Mouse (Mus musculus): ENCODE measurements around the gene Ttk. TPM values are rescaled to one million over a fixed set of nuclear protein-coding genes. Genes with fewer than 3 reads are reported as not detected.

Gene Ttk
- polyA plus RNA-seq (2012; rRNA removed), result 0.23 and 0.48 TPM in 2 replicates

GRCm38 (mm10) chr9:83833811-83834747, at the start of gene Ttk:
Gene Ttk, plus strand, starts transcription at chr9:83834689.
- DNase-seq (ENCODE audit: extremely low spot score in 1 of 2, low spot score in 1 of 2), result peak; percentile 79 to 92

- DNase-seq (ENCODE audit: extremely low spot score in 1 of 2, low spot score in 1 of 2), result no peak
Observed at GRCm38 (mm10) chr9:83785501-83785900, 49.0 kb upstream of the Ttk start.

- no peak for DNase-seq (ENCODE audit: extremely low spot score in 1 of 2, low spot score in 1 of 2)
Observed at GRCm38 (mm10) chr9:83789326-83789725, 45.2 kb upstream of the Ttk start.

GRCm38 (mm10) chr9:83796875-83797274, 37.6 kb upstream of the Ttk start:
- peak in 1 of 2 experiments; percentile 58 for DNase-seq (ENCODE audit: extremely low spot score in 1 of 2, low spot score in 1 of 2)

GRCm38 (mm10) chr9:83797898-83798297, 36.6 kb upstream of the Ttk start:
- no peak for DNase-seq (ENCODE audit: extremely low spot score in 1 of 2, low spot score in 1 of 2)

- no peak for DNase-seq (ENCODE audit: extremely low spot score in 1 of 2, low spot score in 1 of 2)
Observed at GRCm38 (mm10) chr9:83804341-83804740, 30.1 kb upstream of the Ttk start.

- DNase-seq (ENCODE audit: extremely low spot score in 1 of 2, low spot score in 1 of 2), result no peak
Observed at GRCm38 (mm10) chr9:83805164-83805976, 29.1 kb upstream of the Ttk start.

- peak; percentile 58 to 91 for DNase-seq (ENCODE audit: extremely low spot score in 1 of 2, low spot score in 1 of 2)
Observed at GRCm38 (mm10) chr9:83805977-83806815, 28.3 kb upstream of the Ttk start, which contains the start of gene Elovl4. Gene Elovl4, minus strand, starts transcription at chr9:83806277.

GRCm38 (mm10) chr9:83807562-83807961, 26.9 kb upstream of the Ttk start:
- peak in 1 of 2 experiments; percentile 85 for DNase-seq (ENCODE audit: extremely low spot score in 1 of 2, low spot score in 1 of 2)

GRCm38 (mm10) chr9:83819188-83819587, 15.3 kb upstream of the Ttk start:
- no peak for DNase-seq (ENCODE audit: extremely low spot score in 1 of 2, low spot score in 1 of 2)

- DNase-seq (ENCODE audit: extremely low spot score in 1 of 2, low spot score in 1 of 2), result no peak
Observed at GRCm38 (mm10) chr9:83820976-83821375, 13.5 kb upstream of the Ttk start.

- no peak for DNase-seq (ENCODE audit: extremely low spot score in 1 of 2, low spot score in 1 of 2)
Observed at GRCm38 (mm10) chr9:83822925-83823324, 11.6 kb upstream of the Ttk start.

GRCm38 (mm10) chr9:83829896-83830295, 4.6 kb upstream of the Ttk start:
- DNase-seq (ENCODE audit: extremely low spot score in 1 of 2, low spot score in 1 of 2), result no peak

GRCm38 (mm10) chr9:83831152-83831551, 3.3 kb upstream of the Ttk start:
- DNase-seq (ENCODE audit: extremely low spot score in 1 of 2, low spot score in 1 of 2), result no peak

GRCm38 (mm10) chr9:83834748-83835313, 342 bp downstream of the Ttk start:
- no peak for DNase-seq (ENCODE audit: extremely low spot score in 1 of 2, low spot score in 1 of 2)

GRCm38 (mm10) chr9:83852464-83852863, 18.0 kb downstream of the Ttk start:
- DNase-seq (ENCODE audit: extremely low spot score in 1 of 2, low spot score in 1 of 2), result no peak

- DNase-seq (ENCODE audit: extremely low spot score in 1 of 2, low spot score in 1 of 2), result no peak
Observed at GRCm38 (mm10) chr9:83865165-83865564, 30.7 kb downstream of the Ttk start.

- DNase-seq (ENCODE audit: extremely low spot score in 1 of 2, low spot score in 1 of 2), result no peak
Observed at GRCm38 (mm10) chr9:83882191-83882590, 47.7 kb downstream of the Ttk start.

GRCm38 (mm10) chr9:83886149-83886548, 51.7 kb downstream of the Ttk start:
- DNase-seq (ENCODE audit: extremely low spot score in 1 of 2, low spot score in 1 of 2), result no peak

GRCm38 (mm10) chr9:83888214-83888613, 53.7 kb downstream of the Ttk start:
- DNase-seq (ENCODE audit: extremely low spot score in 1 of 2, low spot score in 1 of 2), result peak in 1 of 2 experiments; percentile 4
